Mouse (Mus musculus) heart, embryonic 11.5 days (tissue): ENCODE measurements around the gene Eif4b. TPM values are rescaled to one million over a fixed set of nuclear protein-coding genes. Genes with fewer than 3 reads are reported as not detected.

Experiments used
- ATAC-seq: fragments of 200-750 bp; cut with Nextera tagmentation; replicated peaks from 2 replicates; pipeline ENCODE4 v1.8.0; 2017; ENCODE audit warnings: moderate library complexity; ENCODE audit not compliant: insufficient number of reproducible peaks, low FRiP score, low TSS enrichment
- H3K27ac ChIP-seq: fragments of 300-500 bp; sonication (generic); 2 replicates; pipeline ENCODE4 v1.5.1; 2014; ENCODE audit warnings: mild to moderate bottlenecking, low read depth, low read length
- H3K27me3 ChIP-seq: fragments of 300-500 bp; sonication (generic); 2 replicates; pipeline ENCODE4 v1.6.1; 2014; ENCODE audit warnings: mild to moderate bottlenecking, low read length, mixed read lengths; ENCODE audit not compliant: control insufficient read depth, insufficient read depth
- H3K36me3 ChIP-seq: fragments of 300-500 bp; sonication (generic); 2 replicates; pipeline ENCODE4 v1.6.1; 2014; ENCODE audit warnings: mild to moderate bottlenecking, low read length, moderate library complexity, mixed read lengths; ENCODE audit not compliant: control insufficient read depth, insufficient read depth
- H3K4me1 ChIP-seq: fragments of 300-500 bp; sonication (generic); 2 replicates; pipeline ENCODE4 v1.6.1; 2014; ENCODE audit warnings: low read length; ENCODE audit not compliant: control insufficient read depth, insufficient read depth
- H3K4me2 ChIP-seq: fragments of 300-500 bp; sonication (generic); 2 replicates; pipeline ENCODE4 v1.6.1; 2014; ENCODE audit warnings: mild to moderate bottlenecking, moderate library complexity
- H3K4me3 ChIP-seq: fragments of 300-500 bp; sonication (generic); 2 replicates; pipeline ENCODE4 v1.5.1; 2014; ENCODE audit warnings: low read depth, low read length
- H3K9ac ChIP-seq: fragments of 300-500 bp; sonication (generic); 2 replicates; pipeline ENCODE4 v1.6.1; 2014; ENCODE audit warnings: mild to moderate bottlenecking, low read depth, low read length, moderate library complexity
- H3K9me3 ChIP-seq: fragments of 300-500 bp; sonication (generic); replicated peaks from 2 replicates; pipeline ENCODE4 v1.6.1; 2016; ENCODE audit warnings: low read length; ENCODE audit not compliant: control insufficient read depth
- WGBS: fragments of 180-500 bp; shearing (Covaris S2); extraction: QIAGEN DNeasy Blood & Tissue Kit; methylation state at CpG from one replicate; pipeline ENCODE4 v1.1.7; 2014; ENCODE audit not compliant: insufficient replicate concordance; 5-methylcytosine and 5-hydroxymethylcytosine counted together
- polyA plus RNA-seq: library from polyadenylated mRNA; unstranded; fragments of >200 nt; fragmentation: Nextera tagmentation; extraction: Ambion mirVana; gene quantifications from 2 replicates; pipeline ENCODE4 v1.2.1, GENCODE M21; 2014

Eif4b gene
- polyA plus RNA-seq, 1 experiment from 2014 or later: 71.6 TPM

DNA sequence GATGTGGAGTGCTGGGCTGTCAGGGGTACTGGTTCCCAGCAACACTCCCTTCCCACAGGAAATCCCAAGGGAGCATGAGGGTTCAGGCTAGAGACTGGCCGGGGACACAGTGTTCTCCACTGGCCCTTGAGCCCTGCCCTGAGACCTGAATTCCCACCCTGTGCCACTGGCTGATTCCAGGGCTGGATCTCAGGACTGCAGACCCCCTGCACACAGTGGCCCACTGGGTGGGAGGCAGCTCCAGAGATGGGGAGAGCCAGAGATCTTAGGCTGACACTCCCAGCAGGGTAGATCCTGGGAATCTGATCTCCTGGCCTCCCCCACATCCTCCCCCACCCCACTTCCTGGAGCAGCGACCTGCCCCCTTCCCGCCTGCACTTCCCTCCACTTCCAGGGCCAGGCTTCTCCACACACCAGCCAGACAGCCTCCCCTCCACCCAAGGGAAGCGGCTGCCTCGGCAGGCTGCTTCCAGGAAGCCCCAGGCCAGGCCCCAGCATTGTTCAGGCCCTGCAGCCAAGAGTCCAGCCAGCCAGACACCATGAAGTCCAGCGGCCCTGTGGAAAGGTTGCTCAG is 29.1 kb downstream of the Eif4b start:
- Histone ChIP-seq H3K4me2 (peak overlapping the region; percentile 80), H3K4me3 (peak overlapping the region; percentile 48), H3K9me3 (no peaks in the 10 kb centered on the region), H3K36me3 (0 out of 2 replicates have a peak, but pooled peaks cover 2% of the 10 kb centered on the region), H3K27ac (peak overlapping the region; percentile 95), H3K4me1 (peaks cover 78% of the 10 kb centered on the region), H3K27me3 (no peaks in the 10 kb centered on the region; the same call in 1 of the 2 replicates), H3K9ac (peak overlapping the region; percentile 81)
- WGBS: 18% methylated on average over 6 of the region's 6 CpGs
- peak; percentile 16; the same call in 1 of the 2 replicates for ATAC-seq

DNA sequence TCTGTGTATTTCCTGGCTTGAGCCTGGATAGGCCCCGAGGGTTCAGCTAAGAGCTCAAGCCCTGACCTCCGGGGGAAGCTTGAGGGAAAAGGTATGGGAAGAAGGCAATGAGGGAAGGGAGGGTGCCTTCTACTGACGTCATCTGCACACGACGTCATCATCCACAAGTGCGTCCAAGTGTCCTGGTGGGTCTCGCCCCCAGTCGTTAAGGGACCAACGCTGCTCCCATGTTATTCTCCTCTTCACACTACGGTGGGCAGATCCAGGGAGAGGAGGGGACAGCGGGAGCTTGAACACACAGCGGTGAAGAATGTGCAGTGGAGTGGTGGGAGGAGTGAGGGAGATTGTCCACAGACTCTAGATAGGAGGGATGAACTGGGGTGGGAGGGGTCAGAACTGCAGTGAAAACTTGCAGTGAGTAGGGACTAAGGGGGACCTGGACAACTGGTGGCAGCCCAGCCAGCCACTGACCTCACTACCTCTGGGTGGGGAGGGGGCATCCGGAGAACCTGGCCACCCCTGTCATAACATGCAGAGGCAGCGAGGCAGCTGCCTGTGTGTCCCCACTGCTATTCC is 29.9 kb downstream of the Eif4b start:
- Histone ChIP-seq H3K4me1 (peaks cover 79% of the 10 kb centered on the region), H3K27me3 (no peaks in the 10 kb centered on the region; the same call in 1 of the 2 replicates), H3K9me3 (no peaks in the 10 kb centered on the region), H3K4me2 (peak overlapping the region; percentile 80), H3K9ac (peak overlapping the region; percentile 81), H3K36me3 (peaks cover 3% of the 10 kb centered on the region; the same call in 1 of the 2 replicates), H3K27ac (peak overlapping the region; percentile 95), H3K4me3 (peak overlapping the region; percentile 48)
- peak; percentile 6; the same call in 1 of the 2 replicates for ATAC-seq
- WGBS: 5% methylated on average over 14 of the region's 14 CpGs

GRCm38 (mm10) chr15:102103947-102104555 is 30.5 kb downstream of the Eif4b start:
- no peak for ATAC-seq
- WGBS: 18% methylated on average over 12 of the region's 12 CpGs
- peak overlapping the region; percentile 81 for H3K9ac ChIP-seq

DNA sequence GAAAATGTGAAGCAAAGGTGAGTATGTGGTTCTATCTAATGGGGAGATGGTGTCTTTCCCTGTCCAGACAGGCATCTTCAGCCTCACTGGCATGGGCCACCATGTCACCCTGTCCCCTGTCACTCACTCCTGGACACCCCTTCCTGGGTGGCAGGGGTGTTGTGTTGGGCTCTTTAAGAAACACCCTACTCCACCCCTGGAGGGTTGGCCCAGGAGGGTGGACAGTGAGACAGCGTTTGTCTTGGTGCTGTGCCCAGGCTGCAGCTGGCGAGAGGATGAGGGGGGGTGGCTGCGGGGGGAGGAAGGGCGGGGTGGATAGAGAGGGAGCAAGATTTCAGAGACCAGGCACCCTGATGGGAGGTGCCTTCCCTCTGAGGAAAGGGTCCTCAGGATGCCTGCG is 31.8 kb downstream of the Eif4b start:
- Histone ChIP-seq H3K9me3 (no peaks in the 10 kb centered on the region), H3K36me3 (peaks cover 8% of the 10 kb centered on the region), H3K4me2 (peak overlapping the region; percentile 39), H3K4me1 (peaks cover 70% of the 10 kb centered on the region), H3K4me3 (no peak overlapping the region), H3K27ac (no peak overlapping the region), H3K9ac (no peak overlapping the region), H3K27me3 (no peaks in the 10 kb centered on the region; the same call in 1 of the 2 replicates)
- no peak for ATAC-seq
- 48% methylated on average over 5 of the region's 5 CpGs for WGBS

More at GRCm38 (mm10) chr15:102103947-102104555, 30.5 kb downstream of the Eif4b start:
- Histone ChIP-seq H3K27me3 (no peaks in the 10 kb centered on the region; the same call in 1 of the 2 replicates), H3K4me2 (peak overlapping the region; percentile 80), H3K4me3 (peak overlapping the region; percentile 48), H3K36me3 (peaks cover 5% of the 10 kb centered on the region; the same call in 1 of the 2 replicates), H3K27ac (peak overlapping the region; percentile 95), H3K4me1 (peaks cover 80% of the 10 kb centered on the region), H3K9me3 (no peaks in the 10 kb centered on the region)

DNA sequence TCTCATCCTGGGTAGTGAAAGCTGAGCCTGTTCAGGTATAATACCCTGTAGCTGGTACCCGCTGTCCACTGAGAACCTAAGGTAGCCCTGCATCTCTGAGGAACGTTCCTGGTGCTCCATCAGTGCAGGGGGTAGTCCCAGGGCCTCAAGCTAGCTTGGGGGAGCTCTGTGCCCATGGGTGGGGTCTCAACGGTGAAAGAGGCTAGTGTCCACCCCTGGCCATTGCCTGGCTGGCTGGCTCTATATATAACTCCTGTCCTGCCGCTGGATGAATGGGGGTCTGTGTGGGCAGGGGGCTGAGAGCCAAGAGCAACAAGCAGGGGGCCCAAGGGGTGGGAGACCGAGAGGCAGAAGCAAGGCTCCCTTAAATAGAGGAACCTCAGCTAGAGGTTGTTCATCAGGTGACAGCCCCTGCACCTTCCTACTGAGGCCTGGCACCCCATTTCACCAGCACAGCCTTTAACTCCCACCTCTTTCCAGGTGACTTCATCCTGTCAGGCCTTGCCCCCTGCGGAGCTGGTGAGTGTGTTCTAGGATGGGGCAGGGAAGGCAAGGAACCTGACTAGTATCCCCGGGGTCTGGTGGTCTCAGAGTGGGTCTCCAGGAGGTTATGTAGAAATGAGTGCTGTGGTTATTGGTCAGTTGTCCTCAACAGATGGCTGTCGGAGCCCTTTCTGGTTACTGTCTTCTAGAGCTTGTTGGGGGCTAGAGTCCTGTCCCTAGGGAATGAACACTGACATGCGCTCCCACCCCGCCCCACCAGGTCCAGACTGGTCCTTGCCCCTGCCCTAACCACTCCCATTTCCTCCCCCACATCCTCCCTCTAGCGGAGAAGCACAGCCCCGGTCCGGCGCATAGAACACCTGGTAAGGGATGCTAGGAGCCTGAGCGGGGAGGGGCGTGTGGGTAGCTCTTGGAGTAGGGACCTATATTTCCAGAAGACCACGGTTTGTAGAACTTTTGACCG is 32.5 kb downstream of the Eif4b start:
- no peak overlapping the region for H3K9ac ChIP-seq
- 28% methylated on average over 18 of the region's 18 CpGs for WGBS
- H3K4me2 ChIP-seq: peak overlapping the region; percentile 39
- H3K36me3 ChIP-seq: peaks cover 11% of the 10 kb centered on the region
- peaks cover 65% of the 10 kb centered on the region for H3K4me1 ChIP-seq
- H3K27me3 ChIP-seq: no peaks in the 10 kb centered on the region; the same call in 1 of the 2 replicates
- ATAC-seq: no peak
- no peak overlapping the region for H3K27ac ChIP-seq
- H3K9me3 ChIP-seq: no peaks in the 10 kb centered on the region
- peak overlapping the region; percentile 10; the same call in 1 of the 2 replicates for H3K4me3 ChIP-seq

- Histone ChIP-seq H3K4me3 (peak overlapping the region; percentile 10), H3K9me3 (no peaks in the 10 kb centered on the region), H3K27ac (no peak overlapping the region), H3K36me3 (peaks cover 16% of the 10 kb centered on the region), H3K4me1 (peaks cover 56% of the 10 kb centered on the region), H3K27me3 (no peaks in the 10 kb centered on the region; the same call in 1 of the 2 replicates), H3K4me2 (peak overlapping the region; percentile 39), H3K9ac (no peak overlapping the region)
- ATAC-seq: no peak
- WGBS: 14% methylated on average over 38 of the region's 38 CpGs
Observed at GRCm38 (mm10) chr15:102106754-102107456, 33.3 kb downstream of the Eif4b start.

DNA sequence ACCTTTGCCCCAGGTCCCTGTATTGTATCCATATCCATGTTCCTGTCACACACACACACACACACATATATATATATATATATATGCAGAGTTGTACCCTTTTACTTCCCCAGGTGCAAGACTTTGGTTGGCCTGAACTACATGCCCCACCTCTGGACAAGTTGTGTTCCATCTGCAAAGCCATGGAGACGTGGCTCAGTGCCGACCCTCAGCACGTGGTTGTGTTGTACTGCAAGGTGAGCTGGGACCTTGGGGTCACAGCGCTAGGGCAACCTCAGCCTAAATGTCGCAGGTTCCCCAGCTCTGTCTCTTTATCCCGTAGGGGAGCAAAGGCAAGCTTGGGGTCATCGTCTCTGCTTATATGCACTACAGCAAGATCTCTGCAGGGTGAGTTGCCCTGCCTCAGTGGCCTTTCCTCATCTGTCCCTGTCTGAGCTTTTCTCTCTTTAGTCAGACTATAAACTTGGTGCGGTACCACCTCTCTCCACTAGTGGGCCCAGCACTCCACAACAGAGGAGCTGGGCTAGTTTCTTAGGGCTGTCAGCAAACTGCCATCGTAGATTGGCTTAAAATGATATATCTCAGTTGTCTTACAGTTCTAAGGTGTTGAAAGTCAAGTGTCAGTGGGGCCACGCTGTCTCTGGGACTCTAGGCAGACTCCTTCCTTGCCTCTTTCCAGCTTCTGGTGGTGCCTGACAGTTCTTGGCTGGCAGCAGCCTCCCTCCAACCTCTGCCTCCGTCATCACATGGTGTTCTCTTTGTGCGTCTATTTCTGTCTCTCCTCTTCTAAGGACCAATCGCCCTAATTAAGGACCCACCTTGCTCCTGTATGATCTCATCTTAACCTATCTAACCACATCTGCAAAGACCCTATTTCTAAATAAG is 34.4 kb downstream of the Eif4b start:
- Histone ChIP-seq H3K4me3 (no peak overlapping the region), H3K27me3 (no peaks in the 10 kb centered on the region; the same call in 1 of the 2 replicates), H3K27ac (no peak overlapping the region), H3K4me1 (peaks cover 46% of the 10 kb centered on the region), H3K36me3 (peaks cover 23% of the 10 kb centered on the region), H3K4me2 (peak overlapping the region; percentile 14; the same call in 1 of the 2 replicates), H3K9me3 (no peaks in the 10 kb centered on the region), H3K9ac (no peak overlapping the region)
- WGBS: 37% methylated on average over 13 of the region's 13 CpGs
- ATAC-seq: no peak
